Mouse (Mus musculus) liver, adult 2 months (tissue): Measurements from ENCODE around the gene Nkapl.

Experiments used
- CTCF ChIP-seq: fragments of 200-500 bp; IDR thresholded peaks from 2 replicates; pipeline ENCODE4 v1.5.1; 2011; ENCODE audit warnings: low read depth, low read length, control low read depth
- POLR2A ChIP-seq: fragments of 200-500 bp; IDR thresholded peaks from 2 replicates; pipeline ENCODE4 v1.6.1; 2011; ENCODE audit warnings: low read length, control low read depth; ENCODE audit not compliant: insufficient read depth; ENCODE audit errors: extremely low read depth

- TF ChIP-seq POLR2A (no peak), CTCF (no peak)
Observed at GRCm38 (mm10) chr13:21456347-21456746, 12.0 kb downstream of the Nkapl start.
